Mouse (Mus musculus) heart, embryonic 10.5 days (tissue): ENCODE results near the gene Nrxn1. TPM values are rescaled to one million over a fixed set of nuclear protein-coding genes. Genes with fewer than 3 reads are reported as not detected.
"Not testable (repeated sequence)": the region's sequence is repeated elsewhere in the genome, so short reads cannot be mapped to it uniquely, and the experiment has no call there.

Experiments
- DNase-seq: peaks from one replicate; pipeline ENCODE4 v3.0.0-alpha.2; 2017; ENCODE audit warnings: low spot score
- H3K27ac ChIP-seq: fragments of 300-500 bp; sonication (generic); 2 replicates; pipeline ENCODE4 v1.5.1; 2016; ENCODE audit warnings: mild to moderate bottlenecking
- H3K27me3 ChIP-seq: fragments of 300-500 bp; sonication (generic); 2 replicates; pipeline ENCODE4 v1.6.1; 2016; ENCODE audit warnings: mild to moderate bottlenecking; ENCODE audit not compliant: poor library complexity, insufficient read depth, severe bottlenecking
- H3K36me3 ChIP-seq: fragments of 300-500 bp; sonication (generic); 2 replicates; pipeline ENCODE4 v1.6.1; 2016; ENCODE audit warnings: mild to moderate bottlenecking, moderate library complexity
- H3K4me1 ChIP-seq: fragments of 300-500 bp; sonication (generic); 2 replicates; pipeline ENCODE4 v1.6.1; 2016; ENCODE audit warnings: mild to moderate bottlenecking
- H3K4me3 ChIP-seq: fragments of 300-500 bp; sonication (generic); 2 replicates; pipeline ENCODE4 v1.5.1; 2016; ENCODE audit warnings: mild to moderate bottlenecking, moderate library complexity
- H3K9me3 ChIP-seq: fragments of 300-500 bp; sonication (generic); 2 replicates; pipeline ENCODE4 v1.6.1; 2016; ENCODE audit warnings: mild to moderate bottlenecking, moderate library complexity
- WGBS: fragments of 180-500 bp; shearing (Covaris S2); methylation state at CpG from one replicate; pipeline ENCODE4 v1.1.7; 2016; 5-methylcytosine and 5-hydroxymethylcytosine counted together
- polyA plus RNA-seq: library from polyadenylated mRNA; unstranded; fragments of >200 nt; fragmentation: Nextera tagmentation; extraction: Ambion mirVana; gene quantifications from 2 replicates; pipeline ENCODE4 v1.2.1, GENCODE M21; 2016

Nrxn1 gene
- polyA plus RNA-seq, 1 experiment from 2014 or later = 2.2 TPM

DNA sequence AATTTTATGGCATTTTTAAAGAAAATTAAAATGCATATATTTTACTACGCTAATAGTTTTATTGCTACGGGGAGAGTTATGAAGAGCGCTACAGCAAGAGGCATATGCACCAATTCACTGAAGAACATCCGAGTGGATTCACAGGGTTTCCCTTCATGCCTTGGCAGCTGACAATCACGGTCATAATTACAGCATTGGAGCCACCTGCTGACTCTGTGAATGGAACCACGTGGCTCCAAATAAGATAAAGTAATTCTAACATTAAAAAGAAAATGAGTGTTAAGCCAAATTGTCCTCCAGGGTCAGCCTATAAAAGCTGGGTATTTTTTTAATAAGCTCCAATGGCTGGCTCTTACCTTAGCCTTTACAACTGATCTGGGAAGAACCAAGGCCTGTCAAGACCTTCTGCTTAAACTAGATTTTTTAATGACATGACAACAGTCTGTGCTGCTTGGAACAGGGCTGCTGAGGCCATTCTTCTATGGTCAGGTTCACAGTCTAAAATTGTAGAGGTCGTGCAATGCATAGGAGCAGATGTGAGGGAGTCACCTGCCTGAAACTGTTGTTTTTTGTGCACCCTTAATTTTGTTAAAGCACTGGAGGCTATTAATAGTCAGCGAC, 548.1 kb downstream of the Nrxn1 start:
- no peaks in the 10 kb centered on the region for H3K9me3 ChIP-seq
- DNase-seq = no peak
- no peaks in the 10 kb centered on the region for H3K27me3 ChIP-seq
- H3K36me3 ChIP-seq = no peaks in the 10 kb centered on the region
- 0 out of 2 replicates have a peak, but pooled peaks cover 7% of the 10 kb centered on the region for H3K4me1 ChIP-seq
- H3K27ac ChIP-seq = no peak overlapping the region
- no peak overlapping the region for H3K4me3 ChIP-seq
- WGBS = 71% methylated on average over 8 of the region's 8 CpGs

DNA sequence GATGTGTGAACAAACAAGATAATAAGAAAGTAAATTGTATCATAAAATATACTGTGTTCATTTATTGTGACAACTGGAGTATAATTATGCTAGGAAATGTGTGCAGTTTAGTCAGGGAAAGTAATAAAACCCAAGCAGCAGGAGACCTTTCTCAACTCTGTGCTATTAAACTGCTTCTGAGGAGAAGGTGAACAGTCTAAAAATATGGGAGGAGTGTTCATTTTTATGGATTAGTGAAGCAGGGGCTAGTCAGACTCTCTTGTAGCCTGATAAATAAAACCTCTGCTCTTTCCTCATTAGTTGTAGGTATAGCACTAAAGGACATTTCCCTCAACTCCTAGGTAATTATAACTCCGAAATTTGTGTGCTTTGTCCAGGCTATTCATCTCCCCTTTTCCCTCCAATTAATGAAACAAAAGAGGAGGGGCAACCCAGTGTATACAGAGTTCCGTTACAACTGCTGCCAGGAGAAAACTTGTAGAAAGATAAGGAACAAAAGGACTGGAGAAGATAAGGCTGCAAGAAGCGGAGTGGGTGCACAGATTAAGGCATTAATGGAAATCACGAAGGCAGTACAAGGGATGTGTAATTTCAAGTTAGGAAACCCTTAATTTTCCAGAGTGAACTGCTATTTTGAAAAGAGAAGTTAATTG, 548.8 kb downstream of the Nrxn1 start:
- no peaks in the 10 kb centered on the region for H3K27me3 ChIP-seq
- no peak for DNase-seq
- 11% methylated on average over 4 of the region's 4 CpGs for WGBS
- H3K36me3 ChIP-seq = no peaks in the 10 kb centered on the region
- no peak overlapping the region for H3K27ac ChIP-seq
- no peak overlapping the region for H3K4me3 ChIP-seq
- H3K4me1 ChIP-seq = 0 out of 2 replicates have a peak, but pooled peaks cover 7% of the 10 kb centered on the region
- H3K9me3 ChIP-seq = no peaks in the 10 kb centered on the region

DNA sequence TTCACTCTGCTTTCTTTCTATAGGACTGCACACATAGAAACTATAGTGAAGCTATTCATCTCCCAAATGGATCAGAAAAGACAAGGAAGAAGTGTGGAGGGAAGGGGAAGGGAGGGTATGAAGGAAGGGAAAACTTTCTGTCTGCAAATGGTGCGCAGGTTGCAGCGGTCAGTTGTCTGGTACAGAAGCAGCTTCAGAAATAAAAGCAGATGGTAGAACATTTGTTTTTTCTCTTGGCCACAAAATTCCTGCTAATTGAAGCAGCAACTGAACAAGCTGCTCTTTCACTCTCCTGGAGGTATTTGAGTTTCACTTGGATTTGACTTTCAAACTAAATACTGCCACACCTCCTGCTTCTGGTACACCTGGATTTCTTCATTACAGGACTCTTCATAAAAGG, 561.4 kb downstream of the Nrxn1 start:
- H3K27me3 ChIP-seq = no peaks in the 10 kb centered on the region
- no peaks in the 10 kb centered on the region for H3K4me1 ChIP-seq
- H3K27ac ChIP-seq = no peak overlapping the region
- WGBS = 93% methylated on average over 2 of the region's 2 CpGs
- H3K4me3 ChIP-seq = no peak overlapping the region
- DNase-seq = no peak
- H3K9me3 ChIP-seq = no peaks in the 10 kb centered on the region
- no peaks in the 10 kb centered on the region for H3K36me3 ChIP-seq

DNA sequence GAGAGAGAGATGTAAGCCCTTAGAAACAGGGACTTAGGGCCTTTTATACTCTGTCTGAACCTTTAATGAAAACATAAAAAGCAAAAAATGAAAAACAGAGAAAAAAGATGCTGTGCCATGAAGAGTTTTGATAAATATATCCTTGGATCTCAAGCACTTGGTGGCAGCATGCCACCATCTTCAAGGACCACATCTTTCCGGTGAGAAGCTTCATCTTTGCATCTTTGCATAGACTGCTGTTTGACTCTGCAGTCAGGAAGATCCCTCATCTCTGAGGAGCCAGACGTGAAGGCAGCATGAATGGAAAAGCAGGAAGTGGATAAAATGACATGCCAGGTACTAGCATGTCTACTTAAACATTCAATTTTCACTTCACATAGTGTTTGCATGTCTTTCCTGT, 586.8 kb downstream of the Nrxn1 start:
- H3K9me3 ChIP-seq = no peaks in the 10 kb centered on the region

DNA sequence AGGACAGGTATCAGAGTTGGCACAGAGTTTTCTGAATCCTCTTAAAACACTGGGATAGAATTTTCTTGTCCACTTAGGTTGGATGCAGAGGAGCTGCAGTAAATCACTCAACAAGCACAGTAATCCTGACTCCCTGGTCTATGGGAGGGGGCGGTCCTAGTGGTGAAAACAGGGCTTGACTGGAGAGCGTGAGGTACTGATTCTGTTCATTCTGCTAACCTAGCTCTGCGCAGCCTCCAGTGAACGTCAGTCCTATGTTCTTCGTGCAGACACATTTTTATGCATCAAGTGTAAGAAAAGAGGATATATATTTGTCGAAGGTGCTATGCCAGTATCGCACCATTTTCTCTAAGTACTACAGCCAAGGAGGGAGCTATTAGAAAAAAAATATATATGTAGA, 588.9 kb downstream of the Nrxn1 start:
- not testable (repeated sequence) for H3K27ac ChIP-seq, H3K9me3 ChIP-seq, H3K27me3 ChIP-seq, H3K4me1 ChIP-seq, H3K4me3 ChIP-seq, H3K36me3 ChIP-seq, DNase-seq
- 57% methylated on average over 7 of the region's 7 CpGs for WGBS

More for the DNA sequence above, 586.8 kb downstream of the Nrxn1 start:
- Histone ChIP-seq H3K4me1 (no peaks in the 10 kb centered on the region), H3K36me3 (no peaks in the 10 kb centered on the region), H3K4me3 (no peak overlapping the region), H3K27ac (no peak overlapping the region), H3K27me3 (no peaks in the 10 kb centered on the region)
- DNase-seq = no peak
- 70% methylated on average over 2 of the region's 2 CpGs for WGBS

DNA sequence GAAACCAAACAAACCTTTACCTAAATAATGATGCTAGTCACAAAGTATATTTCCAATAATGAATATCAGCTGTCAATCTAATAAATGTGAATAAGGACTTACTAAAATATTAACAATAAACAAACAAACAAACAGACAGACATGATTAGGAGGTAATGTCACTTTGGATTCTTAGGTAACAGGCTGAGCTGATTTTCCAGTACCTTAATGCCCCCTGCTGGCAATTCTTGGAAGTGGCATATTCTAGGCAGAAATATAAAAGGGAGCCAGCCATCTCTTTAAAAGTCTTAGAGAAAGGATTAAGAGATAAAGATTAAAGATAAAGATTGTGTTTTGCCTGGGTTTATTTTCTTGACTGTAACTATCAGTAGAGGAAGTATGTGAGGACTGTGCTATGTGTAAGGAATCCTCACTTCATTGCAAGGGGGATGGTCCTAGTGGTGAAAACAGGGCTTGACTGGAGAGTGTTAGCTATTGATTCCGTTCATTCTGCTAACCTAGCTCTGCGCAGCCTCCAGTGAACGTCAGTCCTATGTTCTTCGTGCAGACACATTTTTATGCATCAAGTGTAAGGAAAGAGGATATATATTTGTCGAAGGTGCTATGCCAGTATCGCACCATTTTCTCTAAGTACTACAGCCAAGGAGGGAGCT, 591.7 kb downstream of the Nrxn1 start:
- H3K27ac ChIP-seq = no peak overlapping the region
- H3K27me3 ChIP-seq = no peaks in the 10 kb centered on the region
- no peak overlapping the region for H3K4me3 ChIP-seq
- no peak for DNase-seq
- no peaks in the 10 kb centered on the region for H3K36me3 ChIP-seq
- no peaks in the 10 kb centered on the region for H3K4me1 ChIP-seq
- 50% methylated on average over 6 of the region's 6 CpGs for WGBS
- no peaks in the 10 kb centered on the region for H3K9me3 ChIP-seq

DNA sequence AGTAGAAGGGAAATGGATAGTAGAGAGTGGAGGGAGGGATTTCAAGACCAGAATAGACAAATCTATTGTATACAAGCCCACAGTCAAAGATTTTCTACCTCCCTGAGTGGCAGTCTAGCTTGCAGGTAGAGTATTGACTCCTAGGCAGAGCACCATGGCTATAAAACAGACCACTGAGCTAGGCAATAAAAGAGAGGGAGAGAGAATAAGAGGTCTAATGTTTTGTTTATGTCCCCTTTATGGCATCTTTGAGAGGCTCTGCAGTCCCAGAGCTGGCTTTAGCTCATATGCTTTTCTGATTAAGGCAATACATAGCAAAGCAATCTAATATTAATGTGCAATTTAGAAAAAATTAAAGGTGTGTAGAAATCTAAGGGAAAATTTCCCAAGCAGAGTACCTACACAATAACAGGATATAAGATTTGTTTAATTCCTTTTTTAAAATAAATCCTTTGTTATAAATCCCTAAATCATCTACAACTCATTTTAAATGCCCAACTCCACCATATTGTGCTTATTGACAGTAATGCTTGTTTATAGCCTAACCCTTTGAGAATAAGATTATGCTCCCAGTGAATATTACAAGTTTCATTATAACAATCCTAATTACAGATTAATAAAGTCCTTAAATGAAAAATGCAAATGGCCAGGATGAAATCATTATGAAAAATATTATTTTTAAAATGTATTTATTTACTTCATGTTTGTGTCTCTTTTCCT, 613.2 kb downstream of the Nrxn1 start:
- Histone ChIP-seq H3K36me3 (no peaks in the 10 kb centered on the region), H3K27me3 (no peaks in the 10 kb centered on the region), H3K27ac (no peak overlapping the region), H3K4me3 (no peak overlapping the region), H3K4me1 (no peaks in the 10 kb centered on the region), H3K9me3 (no peaks in the 10 kb centered on the region)
- DNase-seq = no peak

DNA sequence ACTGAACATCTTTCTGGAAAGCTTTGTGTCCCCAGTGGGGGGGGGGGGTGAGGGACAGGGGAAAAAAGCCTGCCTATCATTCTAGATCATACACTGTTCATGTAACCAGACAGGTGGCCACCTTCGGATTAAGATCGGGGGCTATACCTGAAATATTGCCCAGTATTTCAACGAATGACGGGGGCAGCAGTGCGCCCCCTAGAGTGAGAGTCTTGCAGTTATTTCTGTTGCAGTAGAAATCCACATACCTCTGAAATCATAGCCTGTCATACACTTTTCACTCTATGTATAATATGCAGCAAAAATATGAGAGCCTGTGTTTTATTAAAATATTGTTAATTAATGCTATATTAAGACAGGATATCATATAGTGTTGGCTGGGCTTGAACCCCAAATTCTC, 636.1 kb downstream of the Nrxn1 start:
- WGBS = 39% methylated on average over 5 of the region's 5 CpGs
- H3K27ac ChIP-seq = no peak overlapping the region
- H3K36me3 ChIP-seq = no peaks in the 10 kb centered on the region
- peaks cover 45% of the 10 kb centered on the region for H3K27me3 ChIP-seq
- no peak for DNase-seq
- peaks cover 10% of the 10 kb centered on the region for H3K4me1 ChIP-seq
- H3K9me3 ChIP-seq = no peaks in the 10 kb centered on the region
- H3K4me3 ChIP-seq = no peak overlapping the region

DNA sequence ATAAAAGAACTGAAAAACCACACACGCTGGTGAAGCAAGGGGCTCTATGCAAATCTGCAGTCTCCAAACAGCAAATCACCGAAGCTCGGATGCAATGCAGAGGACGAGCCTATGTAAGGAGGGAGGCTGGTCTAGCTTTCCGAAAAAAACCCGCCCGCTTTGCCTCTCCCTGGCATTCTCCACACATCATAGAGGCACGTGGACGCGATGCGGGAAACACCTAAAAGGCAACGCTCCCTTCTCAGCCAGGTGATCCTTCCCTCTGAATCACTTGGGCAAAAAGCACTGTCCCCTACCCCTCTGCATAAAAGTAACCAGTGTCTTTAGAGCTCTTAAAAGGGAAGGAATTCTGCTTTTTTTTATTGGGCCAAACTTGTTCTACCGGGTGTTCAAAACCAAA, 637.0 kb downstream of the Nrxn1 start:
- Histone ChIP-seq H3K27me3 (peaks cover 45% of the 10 kb centered on the region), H3K36me3 (no peaks in the 10 kb centered on the region), H3K27ac (no peak overlapping the region), H3K4me1 (peaks cover 10% of the 10 kb centered on the region), H3K4me3 (peak overlapping the region; percentile 70), H3K9me3 (no peaks in the 10 kb centered on the region)
- WGBS = 1% methylated on average over 13 of the region's 13 CpGs
- DNase-seq = no peak

DNA sequence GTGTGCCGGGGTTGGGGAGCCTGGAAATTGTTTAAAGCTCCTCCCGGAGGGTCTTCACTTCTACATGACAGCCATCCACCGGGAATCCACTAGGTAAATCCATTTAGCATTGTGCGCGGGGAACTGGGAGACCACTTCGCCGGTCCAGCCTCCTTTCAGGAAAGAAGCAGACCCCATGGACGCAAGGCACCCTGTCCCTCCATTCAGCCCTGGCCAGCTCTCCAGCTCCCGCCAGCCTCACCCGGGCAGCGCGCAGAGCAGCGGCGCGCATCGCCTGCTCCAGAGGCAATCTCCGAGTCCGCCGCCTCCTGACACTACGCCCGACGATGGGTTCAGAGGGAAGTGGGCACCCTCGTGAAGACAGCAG, 637.5 kb downstream of the Nrxn1 start:
- Histone ChIP-seq H3K4me1 (peaks cover 10% of the 10 kb centered on the region), H3K36me3 (no peaks in the 10 kb centered on the region), H3K27me3 (peaks cover 45% of the 10 kb centered on the region), H3K4me3 (peak overlapping the region; percentile 70), H3K27ac (no peak overlapping the region), H3K9me3 (no peaks in the 10 kb centered on the region)
- under 1% methylated on average over 23 of the region's 23 CpGs for WGBS
- DNase-seq = peak; percentile 73

DNA sequence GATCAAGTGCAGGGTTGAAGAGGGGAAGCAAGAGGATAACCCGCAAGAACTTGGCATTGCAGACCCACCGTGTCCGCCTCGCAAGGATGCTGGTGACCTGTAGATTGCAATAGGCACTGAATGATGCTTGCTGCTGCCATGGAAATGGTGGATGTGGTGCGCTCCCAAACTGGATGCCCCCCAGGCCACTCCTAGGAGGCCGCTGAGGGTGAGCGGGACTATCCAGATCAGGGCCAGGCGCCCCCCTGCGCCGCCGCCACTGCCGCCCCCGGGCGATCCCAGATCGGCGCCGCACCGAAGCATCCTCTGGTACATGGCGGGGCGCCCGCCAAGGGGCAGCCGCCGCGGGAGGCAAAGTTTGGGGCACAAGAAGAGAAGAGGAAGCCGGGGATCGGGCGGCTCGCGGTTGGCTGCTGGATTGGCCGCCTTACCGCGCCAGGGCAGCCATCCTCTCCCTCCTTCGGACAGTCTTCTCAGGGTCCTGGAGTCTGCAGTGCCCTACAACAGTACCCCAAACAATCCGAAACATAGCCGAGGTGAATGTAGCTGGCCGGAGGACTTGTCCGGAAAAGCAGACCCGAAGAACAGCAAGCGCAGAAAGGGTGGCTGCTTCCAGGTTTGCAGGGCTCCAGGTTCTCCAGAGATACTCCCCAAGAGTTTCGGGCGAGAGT, 638.0 kb downstream of the Nrxn1 start:
- Histone ChIP-seq H3K4me1 (peaks cover 10% of the 10 kb centered on the region), H3K36me3 (no peaks in the 10 kb centered on the region), H3K9me3 (no peaks in the 10 kb centered on the region), H3K4me3 (peak overlapping the region; percentile 70), H3K27ac (0 out of 2 replicates have a peak overlapping the region, but pooled peaks have one; percentile 10), H3K27me3 (peaks cover 45% of the 10 kb centered on the region)
- WGBS = under 1% methylated on average over 41 of the region's 41 CpGs
- peak; percentile 74 for DNase-seq

DNA sequence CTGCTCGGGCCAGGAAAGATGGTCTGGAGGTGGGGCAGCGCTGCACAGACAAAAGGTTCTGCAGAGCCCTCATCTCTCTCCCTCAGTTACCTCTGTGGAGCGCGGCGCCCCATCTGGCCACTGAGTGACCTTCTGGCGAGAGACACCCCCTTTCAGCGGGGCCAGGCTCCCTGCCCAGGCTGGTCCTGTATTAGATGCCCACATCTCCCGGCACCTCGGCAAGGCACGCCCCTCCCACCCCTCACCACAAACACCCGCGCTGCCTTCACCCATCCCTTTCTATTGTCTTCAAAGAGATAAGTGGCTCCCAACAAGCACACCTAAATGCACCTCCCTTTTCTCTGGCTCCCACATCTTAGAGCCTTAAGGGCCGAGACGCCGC, 638.5 kb downstream of the Nrxn1 start:
- H3K9me3 ChIP-seq = no peaks in the 10 kb centered on the region
- peaks cover 45% of the 10 kb centered on the region for H3K27me3 ChIP-seq
- 3% methylated on average over 15 of the region's 15 CpGs for WGBS
- peak overlapping the region; percentile 70 for H3K4me3 ChIP-seq
- H3K27ac ChIP-seq = no peak overlapping the region
- peaks cover 10% of the 10 kb centered on the region for H3K4me1 ChIP-seq
- DNase-seq = no peak
- H3K36me3 ChIP-seq = no peaks in the 10 kb centered on the region
